Mouse (Mus musculus): ENCODE measurements around the gene Cdk18.

DNA sequence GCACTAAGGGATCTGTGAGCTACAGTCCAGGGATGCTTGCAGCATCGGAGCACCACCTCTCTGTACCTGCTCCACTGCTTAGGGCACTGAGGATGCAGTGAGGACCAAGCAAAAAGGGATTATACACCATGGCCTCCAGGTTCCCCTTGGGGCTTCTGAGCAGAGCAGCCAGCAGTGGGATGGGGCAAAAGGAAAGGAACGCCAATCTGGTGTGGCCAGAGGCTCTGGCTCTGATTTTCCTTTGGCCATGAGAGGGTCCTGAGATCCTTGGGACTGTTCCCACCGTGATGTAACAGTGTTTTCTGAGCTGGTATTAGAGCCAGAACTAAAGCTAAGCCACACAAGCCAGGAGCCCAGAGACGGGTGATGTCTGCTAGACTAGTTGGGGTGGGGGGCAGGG, 20.2 kb upstream of the Cdk18 start:
- no peak for TF ChIP-seq CTCF (IDR thresholded peaks at IDR 0.05; ENCODE audit: borderline replicate concordance, extremely low read depth, insufficient read depth, insufficient read length)
- TF ChIP-seq POLR2A (IDR thresholded peaks at IDR 0.05; ENCODE audit: borderline replicate concordance, extremely low read depth, insufficient read depth, insufficient read length, poor library complexity, severe bottlenecking): no peak
